Mouse (Mus musculus): ENCODE results near the gene Pdgfd.
"Not testable (repeated sequence)": the region's sequence is repeated elsewhere in the genome, so short reads cannot be mapped to it uniquely, and the experiment has no call there.

The Pdgfd gene

DNA sequence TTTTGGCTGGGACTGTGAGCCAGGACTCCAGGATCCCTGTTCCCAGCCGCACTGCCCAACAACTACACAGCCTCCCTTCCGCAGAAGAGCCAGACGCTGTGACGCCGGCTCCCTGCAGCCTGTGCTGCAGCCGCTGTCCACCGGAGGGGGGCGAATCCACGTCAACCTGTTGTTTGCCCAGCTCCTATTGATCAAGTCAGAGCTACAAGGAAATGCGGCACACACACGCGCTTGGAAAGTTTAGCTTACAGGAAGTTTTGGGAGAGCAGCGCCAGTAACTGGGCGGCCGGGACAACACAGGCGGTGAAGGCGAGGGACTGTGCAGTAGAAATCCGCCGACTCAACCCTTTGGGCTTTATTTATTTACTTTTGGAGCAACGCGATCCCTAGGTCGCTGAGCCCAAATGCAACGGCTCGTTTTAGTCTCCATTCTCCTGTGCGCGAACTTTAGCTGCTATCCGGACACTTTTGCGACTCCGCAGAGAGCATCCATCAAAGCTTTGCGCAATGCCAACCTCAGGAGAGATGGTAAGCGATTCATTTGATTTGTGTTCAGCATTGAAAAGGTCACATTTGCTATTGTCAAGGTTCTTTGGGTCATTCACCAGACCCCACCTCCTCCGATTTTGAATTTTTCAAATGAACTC is at the start of gene Pdgfd:
Pdgfd (plus strand) TSS at position 194 of the 647 bp plus-strand sequence.
- DNase-seq (ENCODE audit: low spot score in 2 of 2), result peak; percentile 30 to 43

DNA sequence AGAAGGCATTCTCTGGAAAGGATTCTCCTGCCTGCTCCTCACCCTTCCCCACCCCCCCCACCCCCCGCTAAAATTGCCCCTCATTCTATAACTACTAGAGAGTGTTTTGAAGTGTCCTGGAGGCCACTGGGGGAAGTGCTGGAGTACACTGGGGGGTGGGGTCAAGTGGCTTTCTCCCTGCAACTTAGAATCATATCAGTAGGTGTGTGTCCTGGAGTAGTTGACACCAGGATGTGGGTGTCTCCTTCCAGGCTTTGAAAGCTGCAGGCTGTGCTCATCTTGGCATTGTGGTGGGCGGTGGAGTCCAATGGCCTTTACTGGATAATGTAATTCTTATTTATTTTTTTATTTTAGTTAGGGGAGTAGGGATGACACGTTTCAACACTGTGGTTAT is 651 bp downstream of the Pdgfd start:
- DNase-seq (ENCODE audit: low spot score in 2 of 2), result no peak

DNA sequence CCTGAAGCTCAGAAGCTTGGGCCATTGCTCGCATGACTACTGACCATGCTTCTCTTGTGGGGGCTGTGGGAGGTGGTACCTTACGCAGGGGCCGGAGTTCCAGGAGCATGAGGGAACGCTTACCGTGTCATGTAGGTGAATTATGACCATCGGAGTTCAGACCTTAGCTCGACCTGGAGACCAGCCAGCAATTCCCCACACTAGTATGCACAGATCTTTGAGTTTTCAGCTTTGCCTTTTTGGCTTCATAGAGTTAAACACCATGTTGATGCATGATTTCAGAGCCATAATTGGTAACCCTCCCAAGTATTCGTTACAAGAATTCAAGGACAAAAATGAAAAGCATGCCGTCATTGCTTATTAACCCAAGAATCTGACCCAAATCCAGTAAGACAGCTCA is 2.6 kb downstream of the Pdgfd start:
- DNase-seq (ENCODE audit: low spot score in 2 of 2), result no peak

DNA sequence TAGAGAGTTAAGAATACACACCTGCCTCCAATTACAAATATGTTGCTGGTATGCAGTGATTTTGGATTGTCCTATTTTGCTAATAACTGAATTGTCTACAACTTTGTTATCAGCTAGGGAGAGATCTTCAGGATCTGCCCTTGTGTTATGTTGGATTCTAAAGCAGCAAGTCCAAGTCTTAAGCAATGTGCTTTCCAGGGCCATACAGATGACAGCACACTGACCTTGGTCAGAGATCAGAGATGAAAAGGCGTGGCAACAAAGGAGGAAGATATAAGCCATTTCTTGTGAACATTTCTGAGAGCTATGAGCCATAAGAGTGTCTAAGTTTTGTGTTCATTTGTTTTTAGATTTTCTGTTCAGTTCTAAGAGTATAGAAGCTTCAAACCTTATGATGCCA is 4.9 kb downstream of the Pdgfd start:
- no peak for DNase-seq (ENCODE audit: low spot score in 2 of 2)

DNA sequence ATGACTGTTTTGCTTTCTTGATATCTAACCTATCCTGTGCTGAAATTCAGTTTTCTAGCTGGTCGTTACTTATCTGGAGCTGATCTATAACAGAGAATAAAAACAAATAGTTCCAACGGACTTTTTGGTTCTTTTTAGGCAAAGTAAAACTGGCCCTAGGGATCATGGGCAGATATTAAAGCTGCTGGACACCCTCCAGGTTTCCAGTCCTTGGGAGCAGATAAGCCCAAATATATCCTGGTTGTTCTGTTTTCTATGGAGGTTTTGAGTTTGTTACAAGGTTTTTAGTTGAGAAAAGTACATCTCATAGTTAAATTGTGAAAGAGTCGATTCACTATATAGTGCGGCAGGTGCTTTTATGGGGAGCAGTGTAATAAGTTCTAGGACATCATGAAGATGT is 7.3 kb downstream of the Pdgfd start:
- DNase-seq (ENCODE audit: low spot score in 2 of 2), result no peak

DNA sequence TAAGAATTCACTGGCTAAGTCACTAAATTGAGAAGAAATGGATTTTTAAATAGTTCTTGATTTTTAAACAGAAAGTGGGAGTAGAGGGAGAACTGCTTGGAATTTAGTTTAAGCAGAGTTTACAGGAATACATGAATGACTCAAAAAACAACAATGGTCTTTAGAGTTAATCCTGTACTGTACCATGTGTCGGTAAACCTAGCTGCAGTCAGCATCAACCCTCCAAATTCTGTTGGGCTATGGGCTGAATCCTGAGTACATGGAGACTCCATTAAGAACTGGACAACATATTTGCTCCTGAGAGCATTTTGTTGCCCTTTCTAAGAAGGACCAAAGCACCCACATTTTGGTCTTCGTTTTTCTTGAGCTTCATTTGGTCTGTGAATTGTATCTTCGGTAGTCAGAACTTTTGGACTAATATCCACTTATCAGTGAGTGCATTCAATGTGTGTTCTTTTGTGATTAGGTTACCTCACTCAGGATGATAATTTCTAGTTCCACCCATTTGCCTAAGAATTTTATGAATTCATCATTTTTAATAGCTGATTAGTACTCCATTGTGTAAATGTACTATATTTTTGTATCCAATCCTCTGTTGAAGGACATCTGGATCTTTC is 14.0 kb downstream of the Pdgfd start:
- no peak for DNase-seq (ENCODE audit: low spot score in 2 of 2)

DNA sequence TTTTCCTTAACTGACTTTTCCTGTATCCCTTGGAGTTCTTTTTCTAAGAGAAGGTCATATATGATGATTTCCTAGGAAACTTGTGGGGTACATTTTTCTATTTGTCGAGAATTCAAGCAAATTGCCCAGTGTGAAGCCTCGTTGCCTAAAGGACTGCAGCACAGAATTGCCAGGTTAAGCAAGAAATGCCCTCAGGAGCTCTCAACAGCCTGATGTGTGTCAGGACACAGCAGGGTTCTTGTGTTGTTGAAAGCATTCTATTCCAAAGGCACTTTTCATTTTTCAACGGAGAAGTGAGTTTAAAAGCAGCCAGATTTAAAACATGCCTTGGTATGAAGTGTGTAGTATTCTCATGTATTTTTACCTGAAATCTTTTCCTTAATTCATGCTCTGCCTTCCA is 19.6 kb downstream of the Pdgfd start:
- no peak for DNase-seq (ENCODE audit: low spot score in 2 of 2)

DNA sequence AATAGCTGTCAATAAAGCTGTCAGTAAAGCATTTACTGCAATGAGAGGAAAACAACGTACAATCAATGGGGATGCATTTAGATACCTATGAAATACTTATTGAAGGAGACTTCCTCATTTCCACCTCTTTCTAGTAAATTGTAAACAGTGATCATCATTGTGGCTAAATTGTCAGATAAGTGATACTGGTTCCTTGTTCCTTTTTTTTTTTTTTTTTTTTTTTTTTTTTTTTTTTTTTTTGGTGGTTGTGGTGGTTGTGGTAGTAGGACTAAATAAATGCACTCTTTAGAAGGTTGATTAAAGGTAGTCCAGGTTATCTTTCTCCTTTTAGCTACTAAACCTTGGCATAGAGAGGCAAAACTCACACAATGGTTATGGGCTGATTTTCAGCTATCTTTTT is 25.0 kb downstream of the Pdgfd start:
- no peak for DNase-seq (ENCODE audit: low spot score in 2 of 2)

DNA sequence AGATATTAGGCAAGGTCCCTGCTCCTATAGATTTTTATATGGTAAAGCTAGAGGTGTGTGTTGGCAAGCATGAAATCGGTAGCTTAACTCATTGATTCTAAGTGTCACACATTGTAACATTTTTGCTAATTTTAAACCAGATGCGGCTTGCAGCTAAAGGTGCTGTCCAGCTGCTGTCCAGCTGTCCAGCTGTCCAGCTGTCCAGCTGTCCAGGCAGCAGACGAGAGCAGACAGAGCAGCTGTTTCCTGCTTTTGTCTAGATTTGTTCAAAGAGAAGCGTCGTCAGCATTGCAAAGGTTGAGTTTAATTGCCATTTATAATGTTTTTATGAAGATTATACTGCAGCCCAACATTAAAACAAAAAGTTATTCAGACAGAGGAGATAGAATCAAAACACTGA is 44.5 kb downstream of the Pdgfd start:
- no peak for DNase-seq (ENCODE audit: low spot score in 2 of 2)

DNA sequence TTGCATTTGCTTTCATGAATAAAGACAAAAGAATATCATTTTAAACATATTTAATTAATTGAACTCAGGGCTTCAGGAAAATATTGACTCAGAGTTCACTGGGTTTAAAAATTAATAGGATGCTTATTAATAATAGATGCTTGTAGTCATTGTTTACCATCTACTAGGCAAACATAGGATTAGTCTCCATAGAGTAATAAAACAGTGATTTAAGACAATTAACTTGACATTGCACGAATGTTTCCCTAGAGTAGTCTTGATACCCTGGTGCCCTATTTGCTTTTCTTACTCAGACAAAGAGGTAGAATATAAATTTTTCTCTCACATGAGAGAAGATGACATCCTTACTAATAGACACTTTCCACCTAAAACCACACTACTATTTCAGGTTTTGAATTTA is 49.1 kb downstream of the Pdgfd start:
- DNase-seq (ENCODE audit: low spot score in 2 of 2), result no peak

DNA sequence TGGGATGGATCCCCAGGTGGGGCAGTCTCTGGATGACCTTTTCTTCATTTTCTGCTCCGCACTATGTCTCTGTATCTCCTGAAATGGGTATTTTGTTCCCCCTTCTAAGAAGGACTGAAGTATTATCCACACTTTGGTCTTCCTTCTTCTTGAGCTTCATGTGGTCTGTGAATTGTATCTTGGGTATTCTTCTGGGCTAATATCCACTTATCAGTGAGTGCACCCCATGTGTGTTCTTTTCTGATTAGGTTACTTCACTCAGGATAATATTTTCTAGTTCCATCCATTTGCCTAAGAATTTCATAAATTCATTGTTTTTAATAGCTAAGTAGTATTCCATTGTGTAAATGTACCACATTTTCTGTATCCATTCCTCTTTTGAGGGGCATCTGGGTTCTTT is 67.6 kb downstream of the Pdgfd start:
- not testable (repeated sequence) for DNase-seq (ENCODE audit: low spot score in 2 of 2)

DNA sequence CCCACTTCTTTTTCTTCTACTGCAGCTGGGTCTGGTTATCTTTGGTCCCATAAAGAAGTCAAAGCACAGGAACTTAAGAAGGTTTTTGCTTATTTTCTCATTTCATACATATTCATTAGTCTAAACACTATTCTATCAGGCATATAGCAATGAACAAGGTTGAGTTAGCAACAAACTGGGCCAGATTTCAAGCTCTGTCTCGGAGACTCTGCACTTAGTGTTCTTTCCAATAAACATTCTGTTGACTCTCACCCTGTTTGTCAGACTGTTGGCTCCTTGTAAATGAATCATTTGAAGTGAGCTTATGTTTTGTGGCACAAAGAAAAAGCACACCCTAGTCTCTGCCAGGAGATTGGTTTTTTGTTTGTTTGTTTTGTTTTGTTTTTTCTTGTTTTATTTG is 81.9 kb downstream of the Pdgfd start:
- no peak for DNase-seq (ENCODE audit: low spot score in 2 of 2)

DNA sequence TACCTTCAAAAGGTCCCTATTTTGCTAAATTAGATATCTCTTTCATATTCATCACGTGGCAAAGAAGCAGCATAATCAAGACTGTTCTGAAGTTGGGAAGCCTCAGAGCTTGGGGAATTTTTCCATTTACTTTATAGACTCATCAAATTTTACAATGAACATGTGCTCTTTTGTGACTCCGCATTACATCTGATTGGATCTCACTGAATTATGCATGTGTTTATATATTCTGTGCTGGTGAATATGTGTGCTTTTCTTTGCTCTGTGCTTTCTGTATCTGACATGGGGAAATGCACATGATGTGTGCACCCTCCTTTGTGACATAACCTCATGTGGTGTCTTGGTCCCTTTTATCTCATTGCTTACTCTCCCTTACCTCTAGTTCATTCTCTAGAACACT is 83.6 kb downstream of the Pdgfd start:
- DNase-seq (ENCODE audit: low spot score in 2 of 2), result no peak

DNA sequence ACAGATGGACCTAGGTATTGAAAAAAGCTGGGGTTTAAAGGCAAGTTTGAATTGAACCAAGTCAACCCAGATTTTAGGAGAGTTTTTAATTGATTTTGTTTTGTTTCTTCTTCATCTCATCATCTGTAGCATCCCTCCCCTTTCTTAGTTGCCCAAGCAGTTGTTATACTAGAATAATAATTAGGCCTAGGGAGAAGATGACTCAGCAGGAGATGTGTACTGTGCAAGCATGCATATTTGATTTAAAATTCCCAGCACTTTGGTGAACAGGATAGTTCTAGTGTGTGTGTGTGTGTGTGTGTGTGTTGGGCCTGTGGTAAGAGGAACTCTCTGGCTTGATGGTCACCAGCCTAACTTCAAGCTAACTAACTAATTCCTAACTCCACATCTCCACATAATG is 88.7 kb downstream of the Pdgfd start:
- no peak for DNase-seq (ENCODE audit: low spot score in 2 of 2)

DNA sequence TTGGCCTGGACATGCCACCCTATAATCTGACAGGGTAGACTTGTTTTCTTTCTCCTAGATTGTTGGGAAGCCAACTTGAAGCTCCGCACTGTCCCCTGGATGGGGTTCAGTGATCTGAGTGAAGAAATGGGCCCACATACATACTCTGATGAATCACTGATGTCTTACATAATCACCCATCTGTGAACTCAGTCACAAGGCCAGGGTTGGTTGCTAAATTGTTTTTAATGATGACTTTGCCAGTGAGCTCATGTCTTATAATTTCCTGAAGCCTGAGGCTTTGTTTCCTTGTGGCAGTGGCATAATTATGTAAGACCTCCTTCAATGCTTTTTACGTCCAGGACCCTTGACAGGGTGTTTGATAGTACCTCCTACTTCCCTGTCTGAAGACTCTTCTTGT is 96.4 kb downstream of the Pdgfd start:
- no peak for DNase-seq (ENCODE audit: low spot score in 2 of 2)

DNA sequence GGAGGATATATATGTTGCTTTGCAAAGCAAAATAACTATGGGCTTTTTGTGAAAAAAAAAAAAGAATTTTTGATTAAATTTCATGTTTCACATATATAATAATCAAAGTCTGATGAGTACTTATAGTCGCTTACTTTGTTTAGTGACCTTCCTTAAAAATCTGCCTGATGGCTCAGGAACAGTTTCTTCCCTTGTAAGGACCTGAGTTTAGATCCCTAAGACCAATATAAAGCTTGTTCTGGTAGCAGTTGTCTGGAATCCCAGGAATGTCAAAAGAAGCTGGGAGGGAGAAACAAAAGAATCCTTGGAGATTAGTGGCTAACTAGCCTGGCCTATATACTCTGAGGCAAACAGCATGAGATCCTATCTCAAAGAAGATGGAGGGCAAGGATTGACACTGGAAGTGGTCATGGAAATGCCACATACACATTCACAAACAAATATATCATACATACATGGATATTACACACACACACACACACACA is 101.5 kb downstream of the Pdgfd start, which contains the start of gene Ddi1:
Ddi1 (minus strand) TSS at position 51 of the 485 bp plus-strand sequence.
- DNase-seq (ENCODE audit: low spot score in 2 of 2), result no peak

DNA sequence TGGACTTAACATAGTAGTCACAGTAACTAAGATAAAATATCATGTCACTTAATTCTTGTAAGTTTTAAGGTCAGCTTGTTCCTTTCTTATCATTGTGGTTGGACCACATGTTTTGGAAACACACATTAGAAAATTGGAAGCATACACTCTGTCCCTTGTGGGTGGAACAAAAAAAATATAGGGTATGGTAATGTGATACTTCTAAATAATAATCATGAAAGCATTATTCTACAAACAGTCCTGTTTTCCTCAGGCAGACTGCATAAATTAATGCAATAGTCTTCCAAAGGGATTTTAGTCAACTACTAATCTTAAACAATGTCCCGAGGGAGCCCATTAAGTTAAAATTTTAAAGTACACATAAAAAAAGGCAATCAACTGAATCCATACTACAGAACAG is 108.0 kb downstream of the Pdgfd start:
- no peak for DNase-seq (ENCODE audit: low spot score in 2 of 2)

DNA sequence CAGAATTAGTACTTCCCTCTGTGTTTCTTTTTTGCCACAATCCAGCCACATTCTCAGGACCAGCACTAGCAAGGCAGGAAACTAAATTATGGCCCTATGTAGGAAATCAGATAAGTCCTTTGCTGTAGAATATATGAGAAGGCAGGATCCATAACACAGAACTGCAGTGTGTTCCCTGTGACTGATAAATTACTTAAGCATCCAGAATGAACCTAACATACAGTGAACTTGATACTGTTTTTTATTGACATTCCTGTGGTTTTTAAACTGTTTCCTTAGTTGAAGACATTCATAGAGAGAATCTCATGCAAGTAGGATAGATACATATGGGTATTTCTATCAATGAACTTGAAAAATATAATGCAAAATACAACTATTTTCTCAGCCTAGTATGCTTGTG is 109.1 kb downstream of the Pdgfd start:
- DNase-seq (ENCODE audit: low spot score in 2 of 2), result no peak

DNA sequence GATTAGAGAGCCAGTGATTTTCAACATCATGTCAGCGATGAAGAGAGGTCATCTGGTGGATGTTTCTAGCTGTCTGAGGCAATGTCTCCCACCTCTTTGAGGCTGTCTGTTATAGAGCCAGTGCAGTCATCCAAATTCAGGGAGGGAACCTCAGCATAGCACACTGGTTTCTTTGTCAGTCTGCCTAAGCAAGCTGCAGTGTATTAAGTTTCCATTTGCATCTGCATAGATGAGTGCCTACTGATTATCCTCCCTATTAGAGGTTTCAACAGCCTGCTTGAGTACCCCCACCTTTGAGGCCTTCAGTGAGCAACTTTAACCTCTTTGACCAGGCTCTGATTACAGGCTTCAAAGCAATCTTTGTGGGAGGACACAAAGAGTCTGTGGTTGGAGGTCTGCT is 118.4 kb downstream of the Pdgfd start:
- DNase-seq (ENCODE audit: low spot score in 2 of 2), result no peak

DNA sequence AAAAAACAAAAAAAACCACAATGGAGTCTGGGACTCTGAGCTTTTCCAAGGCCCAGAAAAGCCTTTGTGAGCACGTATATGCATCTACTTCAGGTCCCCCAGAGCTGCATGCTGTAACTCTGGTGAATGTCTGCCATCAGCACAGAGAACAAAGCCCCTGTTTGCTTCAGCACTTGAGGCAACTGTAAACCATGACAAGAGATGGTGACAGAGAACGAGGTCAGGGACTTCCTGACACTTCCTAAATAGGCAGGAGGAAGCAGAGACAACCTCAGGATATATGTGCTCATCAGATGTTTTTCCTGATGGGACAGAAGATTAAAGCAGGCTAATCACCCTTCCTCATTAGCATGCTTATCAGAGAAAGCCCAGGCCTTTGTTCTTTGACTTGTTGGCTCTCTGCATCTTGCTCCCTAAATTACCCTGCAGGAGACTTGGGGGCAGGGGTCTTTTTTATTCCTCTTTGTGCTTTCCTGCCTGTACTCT is 120.9 kb downstream of the Pdgfd start:
- DNase-seq (ENCODE audit: low spot score in 2 of 2), result no peak

DNA sequence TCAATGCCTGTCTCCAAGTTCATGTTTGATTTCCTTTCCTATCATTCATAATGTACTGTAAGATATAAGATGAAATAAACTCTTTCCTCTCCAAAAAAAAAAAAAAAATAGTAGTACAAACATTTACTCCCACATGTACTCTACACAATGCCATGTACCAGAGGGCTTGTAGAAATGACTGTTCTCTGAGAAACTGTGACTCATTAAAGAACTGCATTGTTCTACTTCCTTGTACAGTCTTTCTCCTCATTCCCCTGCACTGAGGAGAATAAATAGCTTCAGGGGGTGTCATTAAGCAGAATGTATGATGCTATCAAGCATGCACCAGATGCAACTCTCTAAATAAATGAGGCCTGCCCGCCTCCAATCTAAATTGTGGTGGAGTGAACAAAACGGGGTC is 130.2 kb downstream of the Pdgfd start:
- no peak for DNase-seq (ENCODE audit: low spot score in 2 of 2)

DNA sequence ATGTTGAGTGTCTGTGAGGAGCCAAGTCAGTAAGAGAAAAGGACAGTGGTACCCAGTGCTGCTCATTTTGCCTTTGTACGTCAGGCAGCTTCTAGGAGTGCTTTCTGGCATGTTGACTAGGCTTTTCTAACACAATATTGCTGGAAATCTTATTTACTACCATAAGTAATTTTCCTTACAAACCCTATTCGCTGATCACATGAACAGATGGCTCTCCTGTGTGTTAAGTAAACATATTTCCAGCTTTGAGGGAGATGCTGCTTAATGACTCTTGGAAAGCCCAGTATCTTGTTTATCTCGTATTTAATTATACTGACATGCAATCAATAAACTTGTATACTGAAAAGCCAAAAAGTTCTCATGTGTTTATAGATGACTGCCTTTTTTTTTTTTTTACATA is 133.7 kb downstream of the Pdgfd start:
- DNase-seq (ENCODE audit: low spot score in 2 of 2), result no peak

DNA sequence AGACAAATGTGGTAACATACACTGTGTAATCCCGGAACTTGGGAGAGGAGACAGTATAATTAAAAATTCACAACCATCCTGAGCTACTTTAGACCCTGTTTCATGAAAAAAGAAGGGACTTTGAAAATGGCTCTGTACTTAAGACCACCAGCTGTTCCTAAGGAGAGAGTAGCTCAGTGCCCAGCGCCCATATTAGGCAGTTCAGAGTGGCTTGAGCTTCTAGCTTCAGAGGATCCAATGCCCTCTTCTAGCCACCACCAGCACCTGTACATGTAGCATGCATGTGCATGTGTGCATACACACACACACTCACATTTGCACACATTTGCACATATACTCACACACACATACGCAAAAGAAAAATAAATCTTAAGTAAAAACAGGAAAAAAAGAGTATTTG is 136.2 kb downstream of the Pdgfd start:
- no peak for DNase-seq (ENCODE audit: low spot score in 2 of 2)

DNA sequence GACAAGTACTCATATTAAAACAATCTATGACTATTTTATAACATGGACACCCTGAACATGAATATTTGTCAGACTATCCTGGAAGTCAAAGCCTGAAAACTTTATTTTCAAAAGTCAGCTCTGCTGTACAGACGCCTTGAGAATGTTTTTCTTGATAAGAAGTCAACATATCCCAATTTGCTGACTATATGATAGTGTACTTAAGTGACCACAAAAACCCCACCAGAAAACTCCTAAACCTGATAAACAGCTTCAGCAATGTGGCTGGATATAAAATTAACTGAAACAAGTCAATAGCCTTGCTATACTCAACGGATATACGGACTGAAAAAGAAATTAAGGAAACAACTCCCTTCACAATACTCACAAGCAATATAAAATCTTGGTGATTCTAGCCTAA is 137.5 kb downstream of the Pdgfd start:
- no peak for DNase-seq (ENCODE audit: low spot score in 2 of 2)

Measured in right cerebral cortex, postnatal 10 days (tissue).